16 mouse cellular contexts compared by ENCODE assay signal in genomic region chr5:66191185-66191503, GRCm38 (mm10).
"Had no signal": no experiment of that assay in that cellular context is flagged by ENCODE, and none has a peak within 500 bp of the region (broad histone marks: within the 10 kb centered on the region; RNA-seq: fewer than 3 reads in every experiment).

No protein-coding gene starts in this region.

- H3K4me1 ChIP-seq: liver, embryonic 15.5 days; lung, embryonic 15.5 days; megakaryocyte, embryonic 14.5 days; midbrain, embryonic 13.5 days; midbrain, embryonic 15.5 days; neural tube, embryonic 12.5 days had no signal

- H3K36me3 ChIP-seq: liver, embryonic 15.5 days; lung, embryonic 15.5 days; midbrain, embryonic 13.5 days; midbrain, embryonic 15.5 days; neural tube, embryonic 12.5 days had no signal

- H3K9me3 ChIP-seq: liver, embryonic 15.5 days; lung, embryonic 15.5 days; megakaryocyte, embryonic 14.5 days; midbrain, embryonic 13.5 days; midbrain, embryonic 15.5 days; neural tube, embryonic 12.5 days had no signal

- H3K27ac ChIP-seq: liver, embryonic 15.5 days; lung, embryonic 15.5 days; macrophage; midbrain, embryonic 13.5 days; midbrain, embryonic 15.5 days; neural tube, embryonic 12.5 days had no signal

- H3K9ac ChIP-seq: liver, embryonic 15.5 days; liver, postnatal 0 days; lung, embryonic 15.5 days; midbrain, embryonic 13.5 days; midbrain, embryonic 15.5 days; neural tube, embryonic 12.5 days had no signal

- H3K27me3 ChIP-seq: liver, embryonic 15.5 days; lung, embryonic 15.5 days; midbrain, embryonic 13.5 days; midbrain, embryonic 15.5 days; neural tube, embryonic 12.5 days had no signal

- H3K4me2 ChIP-seq: liver, embryonic 15.5 days; lung, embryonic 15.5 days; midbrain, embryonic 11.5 days; midbrain, embryonic 13.5 days; midbrain, embryonic 15.5 days; neural tube, embryonic 12.5 days had no signal

- ATAC-seq: liver, postnatal 0 days; lung, postnatal 0 days; midbrain, embryonic 13.5 days; midbrain, embryonic 15.5 days had no signal

- H3K4me3 ChIP-seq: liver, embryonic 15.5 days; lung, embryonic 15.5 days; megakaryocyte, embryonic 14.5 days; midbrain, embryonic 13.5 days; midbrain, embryonic 15.5 days; neural tube, embryonic 12.5 days had no signal

- DNase-seq: liver, postnatal 0 days; lung, adult 2 months; lung, postnatal 14 days; retina, postnatal 1 day; right cerebral cortex, postnatal 4 days; spleen, adult 18-20 months; thymus, adult 18-20 months had no signal
